Comparison of ENCODE assay signal across 17 mouse cellular contexts in genomic region chr4:124978201-124978600, GRCm38 (mm10). TPM values are rescaled to one million over a fixed set of nuclear protein-coding genes. Genes with fewer than 3 reads are reported as not detected.
DNase-seq lines count a peak whose midpoint lies in the region; ATAC-seq lines count a peak whose summit lies in the region.
"Had no signal": no experiment of that assay in that cellular context is flagged by ENCODE, and none has a peak within 500 bp of the region (broad histone marks: within the 10 kb centered on the region; RNA-seq: fewer than 3 reads in every experiment).

No protein-coding gene starts in this region.

- DNase-seq in kidney, adult 18-20 months, result peak; percentile 24
- DNase-seq in kidney, postnatal 36 days, result peak; percentile 41 to 70
- peak; percentile 53 for DNase-seq in lung, postnatal 25 days (ENCODE audit: low spot score)
- no peak for DNase-seq in layer of hippocampus, adult 9-11 months
- DNase-seq in left cerebral cortex, postnatal 36 days (ENCODE audit: low spot score in 2 of 2), result no peak
- DNase-seq in natural killer cell, adult 2 months (ENCODE audit: low spot score in 2 of 2), result no peak
- DNase-seq: adrenal gland, postnatal 36 days; B cell, adult 2 months; cerebellum, adult 8-10 months; retina, postnatal 1 day had no signal

- H3K4me1 ChIP-seq in kidney, embryonic 15.5 days, result 0 out of 2 replicates have a peak, but pooled peaks cover 14% of the 10 kb centered on the region
- H3K4me1 ChIP-seq in intestine, embryonic 15.5 days (replicated peaks), result no peaks in the 10 kb centered on the region
- H3K4me1 ChIP-seq: liver, embryonic 15.5 days; megakaryocyte, embryonic 14.5 days had no signal

- H3K27me3 ChIP-seq in kidney, embryonic 15.5 days, result peaks cover 39% of the 10 kb centered on the region
- peaks cover 7% of the 10 kb centered on the region for H3K27me3 ChIP-seq in intestine, embryonic 15.5 days (replicated peaks)

- no peaks in the 10 kb centered on the region for H3K9me3 ChIP-seq in kidney, embryonic 15.5 days (replicated peaks)
- no peaks in the 10 kb centered on the region for H3K9me3 ChIP-seq in intestine, embryonic 15.5 days
- H3K9me3 ChIP-seq: forebrain, embryonic 13.5 days; liver, embryonic 15.5 days; megakaryocyte, embryonic 14.5 days; midbrain, embryonic 15.5 days had no signal

- H3K27ac ChIP-seq in kidney, embryonic 15.5 days, result no peak overlapping the region
- H3K27ac ChIP-seq in intestine, embryonic 15.5 days, result no peak overlapping the region
- H3K27ac ChIP-seq: forebrain, embryonic 13.5 days; liver, embryonic 15.5 days; midbrain, embryonic 15.5 days had no signal

- no peak overlapping the region for H3K9ac ChIP-seq in kidney, embryonic 15.5 days
- H3K9ac ChIP-seq in intestine, embryonic 15.5 days, result no peak overlapping the region
- H3K9ac ChIP-seq: forebrain, embryonic 13.5 days; liver, embryonic 15.5 days; midbrain, embryonic 15.5 days had no signal

- no peak overlapping the region for H3K4me3 ChIP-seq in kidney, embryonic 15.5 days (replicated peaks)
- H3K4me3 ChIP-seq in intestine, embryonic 15.5 days (replicated peaks), result no peak overlapping the region
- H3K4me3 ChIP-seq: forebrain, embryonic 13.5 days; liver, embryonic 15.5 days; megakaryocyte, embryonic 14.5 days; midbrain, embryonic 15.5 days had no signal

- intact Hi-C loops in left cerebral cortex, postnatal 36 days (cut with DNase I), result no loop called here

- 31% methylated on average over 5 of the region's 5 CpGs for WGBS in kidney, embryonic 15.5 days
- 18% methylated on average over 5 of the region's 5 CpGs for WGBS in intestine, embryonic 15.5 days

- no peak for ATAC-seq in kidney, embryonic 15.5 days (replicated peaks; ENCODE audit: low FRiP score)
- ATAC-seq in intestine, embryonic 15.5 days, result peak; percentile 91
- ATAC-seq: forebrain, embryonic 13.5 days; midbrain, embryonic 15.5 days had no signal

- no peak overlapping the region for H3K4me2 ChIP-seq in kidney, embryonic 15.5 days
- no peak overlapping the region for H3K4me2 ChIP-seq in intestine, embryonic 15.5 days (replicated peaks)
- H3K4me2 ChIP-seq: forebrain, embryonic 13.5 days; liver, embryonic 15.5 days; midbrain, embryonic 15.5 days had no signal

- H3K36me3 ChIP-seq in kidney, embryonic 15.5 days, result no peaks in the 10 kb centered on the region
- no peaks in the 10 kb centered on the region for H3K36me3 ChIP-seq in intestine, embryonic 15.5 days
- H3K36me3 ChIP-seq: liver, embryonic 15.5 days; midbrain, embryonic 15.5 days had no signal

RNA-seq across cellular contexts. Expression of gene Rspo1, which starts 8.0 kb away (rescaled TPM):
- polyA plus RNA-seq in kidney, embryonic 15.5 days (2015; fragmentation: Nextera tagmentation; extraction: Ambion mirVana), result 30.9 and 32.4 TPM in 2 replicates
- 8.2 and 8.9 TPM in 2 replicates for polyA plus RNA-seq in intestine, embryonic 15.5 days (2015; fragmentation: Nextera tagmentation; extraction: Ambion mirVana)
- 10 to 100 TPM; 14.2 to 16.7 TPM for total RNA-seq in left cerebral cortex, postnatal 36 days (2021)
- total RNA-seq: hematopoietic stem cell, adult 5-6 weeks had no signal

RNA-seq across cellular contexts. Expression of gene Gnl2, which starts 38.2 kb away (rescaled TPM):
- polyA plus RNA-seq in kidney, embryonic 15.5 days (2015; fragmentation: Nextera tagmentation; extraction: Ambion mirVana), result 83.7 and 91.0 TPM in 2 replicates
- 69.3 and 73.1 TPM in 2 replicates for polyA plus RNA-seq in intestine, embryonic 15.5 days (2015; fragmentation: Nextera tagmentation; extraction: Ambion mirVana)
- 10 to 100 TPM; 52.6 to 70.9 TPM for total RNA-seq in left cerebral cortex, postnatal 36 days (2021)

RNA-seq across cellular contexts. Expression of gene Cdca8, which starts 39.1 kb away (rescaled TPM):
- polyA plus RNA-seq in kidney, embryonic 15.5 days (2015; fragmentation: Nextera tagmentation; extraction: Ambion mirVana), result 149 and 151 TPM in 2 replicates
- polyA plus RNA-seq in intestine, embryonic 15.5 days (2015; fragmentation: Nextera tagmentation; extraction: Ambion mirVana), result 125 and 128 TPM in 2 replicates
- 1 to 10 TPM; 1.4 to 1.5 TPM for total RNA-seq in left cerebral cortex, postnatal 36 days (2021)

RNA-seq across cellular contexts. Expression of gene 9930104L06Rik, which starts 41.4 kb away (rescaled TPM):
- 12.6 and 12.7 TPM in 2 replicates for polyA plus RNA-seq in kidney, embryonic 15.5 days (2015; fragmentation: Nextera tagmentation; extraction: Ambion mirVana)
- polyA plus RNA-seq in intestine, embryonic 15.5 days (2015; fragmentation: Nextera tagmentation; extraction: Ambion mirVana), result 10.1 and 10.7 TPM in 2 replicates
- 10 to 100 TPM; 17.6 to 20.8 TPM for total RNA-seq in left cerebral cortex, postnatal 36 days (2021)

Comparison
In these comparisons a context has a peak if more than half of its experiments do, and no peak if none do; other contexts are left out.
1. DNase-seq: peak in kidney, adult 18-20 months (single experiment), kidney, postnatal 36 days (2 of 2) and lung, postnatal 25 days (single experiment); none in layer of hippocampus, adult 9-11 months (single experiment), left cerebral cortex, postnatal 36 days (0 of 2) and natural killer cell, adult 2 months (0 of 2).